Mouse (Mus musculus) gastrocnemius, postnatal 10 days (tissue): ENCODE data around the gene Inpp5k. TPM values are rescaled to one million over a fixed set of nuclear protein-coding genes. Genes with fewer than 3 reads are reported as not detected.

Experiments used
- DNase-seq: peaks from one replicate; pipeline ENCODE4 v3.0.0; 2021; ENCODE audit warnings: mixed read lengths
- total RNA-seq, 2 experiments: library from RNA; stranded (reverse); gene quantifications; 2 replicates each; pipeline ENCODE4 v1.2.3; 2021

Gene Inpp5k
- total RNA-seq, 2 experiments from 2014 or later = 22.5 to 23.3 TPM

DNA sequence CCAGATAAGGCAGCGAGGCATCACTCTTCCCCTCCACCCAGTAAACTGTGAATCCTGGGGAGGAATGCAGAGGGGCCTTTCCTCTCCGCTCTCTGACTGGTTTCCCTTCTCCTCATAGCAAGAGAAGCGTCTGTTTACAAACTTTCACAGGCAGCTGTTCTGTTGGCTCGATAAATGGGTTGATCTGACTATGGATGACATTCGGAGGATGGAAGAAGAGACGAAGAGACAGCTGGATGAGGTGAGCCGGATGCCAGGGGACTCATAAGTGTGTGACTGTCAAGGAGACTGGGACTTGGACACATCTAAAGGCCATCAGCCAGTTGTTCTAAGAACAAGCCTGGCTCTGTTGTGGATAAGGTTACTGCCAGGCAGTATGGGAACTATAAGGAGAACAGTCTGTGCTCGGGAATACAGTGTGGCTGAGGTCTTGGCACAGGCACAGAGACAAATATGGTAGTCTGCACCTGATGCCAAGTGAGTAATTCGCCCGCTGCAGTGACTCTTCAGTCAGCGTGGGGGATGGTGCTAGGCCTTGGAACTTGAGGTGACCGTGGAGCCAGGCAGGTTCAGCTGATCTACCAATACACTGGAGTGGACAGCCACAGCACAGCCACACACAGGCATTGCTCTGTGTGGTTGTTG is 10.5 kb upstream of the Inpp5k start:
- peak; percentile 34 for DNase-seq

- no peak for DNase-seq
Measured at GRCm38 (mm10) chr11:75621426-75621825, 9.4 kb upstream of the Inpp5k start.

GRCm38 (mm10) chr11:75622588-75623329 is 8.0 kb upstream of the Inpp5k start:
- DNase-seq = no peak

- no peak for DNase-seq
Measured at GRCm38 (mm10) chr11:75624102-75624554, 6.7 kb upstream of the Inpp5k start.

DNA sequence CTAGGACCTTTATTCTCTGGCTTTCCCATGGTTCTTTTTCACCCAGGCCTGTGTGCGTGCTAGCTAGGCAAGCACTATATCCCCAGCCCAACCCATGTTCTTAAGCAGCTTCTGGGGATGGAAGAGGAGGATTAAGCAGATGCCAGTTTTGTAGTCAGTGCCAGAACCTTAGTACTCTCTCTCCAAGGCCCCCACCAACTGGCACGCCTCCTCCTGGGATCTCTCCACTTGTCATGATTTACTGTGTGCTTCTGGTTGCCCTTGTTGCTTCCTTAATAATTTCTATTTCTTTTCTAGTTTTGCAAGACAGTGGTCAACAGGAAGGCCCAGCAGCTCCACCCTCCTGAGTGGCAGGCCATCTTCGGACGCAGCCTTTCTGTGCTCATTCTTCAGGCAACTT is 5.0 kb upstream of the Inpp5k start:
- no peak for DNase-seq

DNA sequence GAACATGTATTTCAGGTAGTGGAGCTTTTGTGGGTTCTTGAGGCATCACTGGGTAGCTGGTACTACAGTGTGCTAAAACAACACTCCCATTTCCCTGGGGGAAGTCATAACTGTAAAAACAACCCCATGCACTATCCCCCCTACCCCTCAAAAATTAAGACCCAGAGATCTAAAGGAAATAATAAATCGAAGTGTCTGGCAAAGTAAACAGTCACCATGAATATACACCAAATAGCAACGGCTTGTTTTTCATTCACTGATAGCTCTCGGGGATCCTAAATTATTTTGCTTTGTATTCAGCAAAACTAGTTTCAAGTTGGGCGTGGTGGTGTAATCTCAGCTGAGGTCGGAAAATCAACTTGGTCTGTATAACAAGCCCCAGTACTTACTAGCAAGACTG is 690 bp upstream of the Inpp5k start:
- DNase-seq = no peak

GRCm38 (mm10) chr11:75631561-75632225 is 905 bp downstream of the Inpp5k start:
- no peak for DNase-seq

DNA sequence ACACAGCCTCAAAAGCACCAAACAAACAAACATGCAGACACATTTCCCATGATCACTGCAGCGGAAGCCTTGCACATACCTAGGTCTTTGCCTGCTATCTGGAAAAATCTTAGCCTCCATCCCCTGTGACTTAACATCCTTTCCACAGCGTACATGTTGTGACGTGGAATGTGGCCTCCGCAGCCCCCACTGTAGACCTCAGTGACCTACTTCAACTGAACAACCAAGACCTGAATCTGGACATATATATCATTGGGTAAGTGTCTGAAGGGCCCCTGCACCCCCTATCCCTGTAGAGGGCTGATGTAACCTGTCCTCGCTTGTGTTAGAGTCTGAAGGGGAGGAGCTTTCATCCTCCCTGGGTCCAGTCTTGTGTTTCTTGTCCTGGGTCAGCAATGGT is 2.1 kb downstream of the Inpp5k start:
- DNase-seq = no peak

- DNase-seq = no peak
Measured at GRCm38 (mm10) chr11:75634801-75635200, 4.0 kb downstream of the Inpp5k start.

DNA sequence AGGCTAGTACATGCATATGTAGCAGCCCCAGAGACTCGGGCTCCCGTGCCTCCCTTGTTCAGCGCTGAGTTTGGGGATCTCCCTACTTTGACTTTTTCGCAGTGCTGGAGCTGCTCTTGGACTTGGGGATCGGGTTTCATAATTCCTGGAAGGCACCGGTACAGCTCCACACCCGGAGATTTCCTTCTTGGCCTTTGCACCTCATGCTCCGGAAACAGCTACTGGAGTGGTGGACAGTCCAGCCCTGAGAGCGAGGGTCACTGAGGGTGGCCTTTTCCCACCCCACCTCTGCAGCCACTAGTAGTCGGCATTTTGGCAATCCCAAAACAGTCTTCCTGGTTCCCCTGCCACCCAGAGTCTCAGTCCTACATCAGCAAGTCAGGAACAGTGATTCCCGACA is 4.5 kb downstream of the Inpp5k start:
- no peak for DNase-seq

GRCm38 (mm10) chr11:75643323-75643722 is 12.5 kb downstream of the Inpp5k start:
- no peak for DNase-seq

DNA sequence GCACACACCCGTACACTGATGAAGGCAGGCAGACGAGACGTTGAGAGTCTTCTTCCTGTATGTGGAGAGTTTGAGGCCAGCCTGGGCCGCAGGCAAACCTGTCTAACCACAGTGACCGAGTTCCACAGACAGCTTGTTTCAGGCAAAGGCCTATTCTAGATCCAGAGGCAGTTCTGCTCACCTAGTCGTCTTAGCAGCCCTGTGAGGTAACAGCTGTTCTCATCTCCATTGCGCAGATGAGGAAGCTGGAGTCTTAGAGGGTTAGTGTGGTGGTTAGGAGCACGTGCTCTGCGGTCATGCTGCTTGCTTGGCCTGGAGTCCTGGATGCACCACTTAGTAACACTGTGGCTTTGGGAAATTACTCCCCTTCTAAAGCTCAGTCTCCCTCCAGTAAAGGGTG is 13.9 kb downstream of the Inpp5k start:
- DNase-seq = no peak

GRCm38 (mm10) chr11:75647681-75648211 is 17.0 kb downstream of the Inpp5k start:
- peak; percentile 68 for DNase-seq

DNA sequence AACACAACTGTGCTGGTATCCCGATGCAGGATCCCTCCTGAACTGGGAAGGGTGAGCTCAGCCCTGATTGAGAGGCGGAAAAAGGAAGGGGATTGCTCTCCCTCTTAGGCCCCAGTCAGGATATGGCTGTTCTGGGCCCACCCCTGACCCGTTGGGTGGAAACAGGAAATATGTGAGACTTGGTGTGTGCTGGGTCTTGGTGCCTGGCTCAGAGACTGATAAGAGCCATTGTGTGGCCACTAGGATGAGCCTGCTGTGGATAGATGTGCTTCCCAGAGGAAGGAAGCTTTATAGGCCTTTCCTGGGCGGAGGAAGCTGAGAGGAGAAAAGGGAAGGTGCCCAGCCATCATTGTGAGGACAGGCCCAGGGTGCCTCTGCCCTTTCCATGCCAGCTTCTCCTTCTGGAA is 18.4 kb downstream of the Inpp5k start:
- no peak for DNase-seq

DNA sequence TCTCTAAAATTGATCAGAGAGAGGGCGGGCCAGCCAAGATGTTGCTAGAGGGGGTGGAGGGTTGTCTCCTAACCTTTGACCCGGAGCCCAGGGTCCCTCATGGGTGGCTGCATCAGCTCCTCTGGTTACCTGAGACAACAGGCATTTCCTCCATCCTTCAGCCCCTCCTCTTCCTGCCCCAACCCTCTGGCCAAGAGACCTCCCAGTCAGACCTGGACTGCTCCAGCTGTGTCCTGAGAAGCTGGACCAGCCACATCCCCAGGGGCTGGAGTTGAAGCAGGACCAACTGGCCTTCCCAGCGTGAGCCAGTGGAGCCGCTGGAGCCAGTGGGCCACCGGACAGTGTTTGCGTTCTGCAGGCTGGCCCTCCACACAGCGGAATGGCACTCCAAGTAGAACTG is 19.5 kb downstream of the Inpp5k start, which contains the start of gene Myo1c:
Myo1c (plus strand) TSS at position 194 of the 400 bp plus-strand sequence.
- DNase-seq = peak; percentile 64

DNA sequence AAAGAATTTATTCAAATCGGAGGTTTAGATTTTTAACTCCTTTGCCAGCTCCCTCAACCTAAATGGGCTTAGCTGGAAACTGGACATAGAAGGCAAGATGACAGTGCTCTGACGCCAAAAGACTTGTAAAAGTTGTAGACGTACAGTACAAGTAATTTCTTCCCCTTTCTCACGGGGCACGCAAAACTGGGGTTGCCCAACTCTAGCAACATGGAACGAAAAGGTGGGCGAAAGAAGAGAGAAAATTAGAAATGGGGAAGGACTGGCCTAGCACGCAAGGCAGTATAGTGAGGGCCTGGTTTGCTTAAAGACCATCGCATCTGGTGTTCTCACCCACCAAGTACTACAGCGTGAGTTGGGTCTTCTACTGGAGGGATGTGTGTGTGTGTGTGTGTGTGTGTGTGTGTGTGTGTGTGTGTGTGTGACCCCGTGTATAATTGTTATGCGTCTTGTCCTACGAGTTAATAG is 20.2 kb downstream of the Inpp5k start:
- no peak for DNase-seq

- DNase-seq = peak; percentile 81
Measured at GRCm38 (mm10) chr11:75651426-75652221, 20.8 kb downstream of the Inpp5k start.

DNA sequence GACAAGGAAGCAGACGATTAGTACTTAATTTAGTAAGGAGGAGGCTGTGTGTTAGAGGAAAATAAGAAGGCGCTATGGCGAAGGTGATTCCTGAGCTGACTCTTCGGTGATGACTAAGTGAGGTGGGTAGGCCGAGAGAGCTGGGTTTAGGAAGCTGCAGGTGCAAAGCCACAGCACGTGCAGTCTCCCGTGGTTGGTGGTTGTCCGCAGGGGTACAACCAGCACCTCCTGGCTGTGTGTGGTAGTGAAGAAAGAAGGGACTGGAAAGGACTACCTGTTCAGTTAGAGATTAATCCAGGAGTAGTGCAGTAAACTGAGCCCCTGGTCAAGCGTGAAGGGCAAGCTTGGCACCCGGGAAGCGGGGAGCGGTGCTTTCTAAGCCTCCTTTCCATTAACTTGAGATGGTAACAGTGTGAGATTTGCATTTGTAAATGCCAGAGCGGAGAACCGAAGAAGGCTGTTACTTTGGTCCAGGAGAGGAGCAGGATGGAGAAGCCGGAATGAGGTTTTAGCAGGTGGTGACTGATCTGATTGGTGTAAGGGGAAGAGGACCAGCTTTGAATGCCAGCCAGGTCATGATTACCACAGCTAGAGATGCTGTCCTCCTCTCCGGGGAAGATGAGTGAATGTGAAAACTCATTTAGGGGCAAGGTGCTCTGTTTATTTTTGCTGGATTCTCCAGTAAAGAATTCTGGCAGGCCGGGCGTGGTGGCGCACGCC is 21.6 kb downstream of the Inpp5k start:
- no peak for DNase-seq

GRCm38 (mm10) chr11:75652942-75653684 is 22.3 kb downstream of the Inpp5k start:
- DNase-seq = no peak

GRCm38 (mm10) chr11:75653781-75654470 is 23.1 kb downstream of the Inpp5k start:
- peak; percentile 77 for DNase-seq
